Mouse (Mus musculus) brain, embryonic 14.5 days (tissue): ENCODE results near the gene Strn3.

ENCODE experiments used
- CTCF ChIP-seq: fragments of 200-500 bp; IDR thresholded peaks from 2 replicates; pipeline ENCODE4 v1.5.1; 2012; ENCODE audit warnings: inconsistent platforms, mild to moderate bottlenecking, moderate library complexity, borderline replicate concordance; ENCODE audit not compliant: insufficient read depth, insufficient read length; ENCODE audit errors: extremely low read depth
- POLR2A ChIP-seq: fragments of 200-500 bp; IDR thresholded peaks from 2 replicates; pipeline ENCODE4 v1.6.1; 2012; ENCODE audit warnings: mild to moderate bottlenecking, inconsistent platforms, borderline replicate concordance; ENCODE audit not compliant: poor library complexity, insufficient read depth, insufficient read length, severe bottlenecking; ENCODE audit errors: extremely low read depth

GRCm38 (mm10) chr12:51735840-51736271 lies 44.2 kb upstream of the Strn3 start:
- TF ChIP-seq POLR2A (no peak), CTCF (no peak)
